Mouse (Mus musculus) embryo, embryonic 11 days (tissue): ENCODE measurements around the gene F2.
"Not testable (repeated sequence)": the region's sequence is repeated elsewhere in the genome, so short reads cannot be mapped to it uniquely, and the experiment has no call there.

Experiments used
- DNase-seq: peaks from one replicate; pipeline ENCODE4 v3.0.0-alpha.2; 2015

Gene F2

GRCm38 (mm10) chr2:91645811-91646210 lies 9.6 kb upstream of the F2 start:
- DNase-seq: no peak

- no peak for DNase-seq
Measured at GRCm38 (mm10) chr2:91645354-91645753, 9.1 kb upstream of the F2 start.

GRCm38 (mm10) chr2:91644021-91644420 lies 7.8 kb upstream of the F2 start:
- DNase-seq: no peak

DNA sequence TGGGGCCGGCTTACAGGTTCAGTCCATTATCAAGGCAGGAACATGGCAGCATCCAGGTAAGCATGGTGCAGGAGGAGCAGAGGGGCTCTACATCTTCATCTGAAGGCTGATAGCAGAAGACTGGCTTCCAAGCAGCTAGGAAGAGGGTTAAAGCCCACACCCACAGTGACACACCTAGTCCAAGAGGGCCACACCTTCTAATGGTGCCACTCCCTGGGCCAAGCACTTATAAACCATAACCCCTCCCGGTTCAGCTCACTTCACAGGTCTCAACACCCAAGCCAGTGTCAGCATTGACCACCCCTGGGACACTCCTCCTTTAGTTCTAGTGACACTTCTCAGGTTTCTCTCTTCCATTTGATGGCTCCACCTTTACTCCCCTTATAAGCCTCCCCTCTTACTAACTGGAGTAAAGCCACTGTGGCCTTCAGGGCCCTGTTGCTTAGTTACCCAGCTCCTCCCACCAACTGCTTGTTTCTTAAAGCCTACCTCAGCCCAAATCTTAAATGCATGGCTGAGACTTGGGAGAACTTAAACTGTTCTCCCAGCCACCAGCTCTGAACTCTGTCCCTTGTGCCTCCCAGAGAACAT lies 6.7 kb upstream of the F2 start:
- no peak for DNase-seq

DNA sequence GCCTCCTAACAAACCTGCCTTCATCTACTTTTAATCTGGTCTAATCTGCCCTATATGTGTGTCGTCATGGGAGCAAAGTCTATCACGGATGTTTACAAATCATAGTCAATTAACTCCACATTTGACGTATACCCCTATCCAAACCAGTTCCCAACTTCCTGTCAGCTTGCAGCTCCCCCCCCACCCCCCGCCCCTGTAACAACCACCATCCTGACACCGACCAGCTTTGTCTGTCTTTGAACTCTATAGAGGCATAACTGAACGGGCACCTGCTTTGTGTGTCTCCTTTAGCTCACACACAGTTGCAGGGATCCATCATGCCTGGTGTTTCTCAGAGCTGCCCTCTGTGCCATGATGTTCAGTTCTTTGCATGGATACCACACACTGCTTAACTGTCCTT lies 2.7 kb upstream of the F2 start:
- no peak for DNase-seq

- no peak for DNase-seq
Measured at GRCm38 (mm10) chr2:91636727-91637338, 619 bp upstream of the F2 start.

DNA sequence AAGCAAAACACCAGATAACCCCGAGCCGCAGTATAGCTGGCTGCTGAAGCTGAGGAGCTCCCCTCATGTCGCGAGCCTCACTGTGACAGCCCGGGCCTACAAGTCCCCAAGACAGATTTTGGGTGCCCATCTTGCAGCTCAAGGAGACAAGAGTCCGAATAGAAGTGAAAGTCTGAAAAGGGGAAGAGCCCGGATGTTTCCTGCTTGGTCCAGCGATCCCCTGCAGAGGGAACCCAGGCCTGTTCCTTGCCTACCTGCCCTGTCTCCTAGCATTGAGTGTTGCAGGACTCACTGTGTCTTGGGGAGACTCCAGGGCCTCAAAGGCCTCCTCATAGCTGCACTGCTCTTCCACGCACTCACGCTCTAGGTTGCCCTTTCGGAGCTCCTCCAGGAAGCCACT lies 728 bp downstream of the F2 start:
- DNase-seq: no peak

DNA sequence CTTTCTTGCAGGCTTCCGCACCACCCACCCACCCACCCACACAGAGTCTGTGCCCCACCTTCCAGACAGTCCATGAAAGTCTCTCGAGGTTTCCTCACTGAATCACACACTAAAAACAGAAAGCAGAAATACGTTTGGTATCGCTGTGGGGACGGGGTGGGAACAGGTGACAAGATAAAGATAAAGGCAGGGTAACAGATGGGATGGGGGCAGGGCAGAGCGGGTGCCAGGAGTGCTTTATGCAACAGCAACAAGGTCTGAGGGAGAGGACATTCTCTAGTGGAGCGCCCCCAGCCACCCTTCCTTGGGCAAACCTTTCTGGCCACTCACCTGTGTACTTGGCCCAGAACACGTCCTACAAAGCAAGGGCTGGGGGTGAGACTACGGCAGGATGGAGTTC lies 1.4 kb downstream of the F2 start:
- DNase-seq: no peak

DNA sequence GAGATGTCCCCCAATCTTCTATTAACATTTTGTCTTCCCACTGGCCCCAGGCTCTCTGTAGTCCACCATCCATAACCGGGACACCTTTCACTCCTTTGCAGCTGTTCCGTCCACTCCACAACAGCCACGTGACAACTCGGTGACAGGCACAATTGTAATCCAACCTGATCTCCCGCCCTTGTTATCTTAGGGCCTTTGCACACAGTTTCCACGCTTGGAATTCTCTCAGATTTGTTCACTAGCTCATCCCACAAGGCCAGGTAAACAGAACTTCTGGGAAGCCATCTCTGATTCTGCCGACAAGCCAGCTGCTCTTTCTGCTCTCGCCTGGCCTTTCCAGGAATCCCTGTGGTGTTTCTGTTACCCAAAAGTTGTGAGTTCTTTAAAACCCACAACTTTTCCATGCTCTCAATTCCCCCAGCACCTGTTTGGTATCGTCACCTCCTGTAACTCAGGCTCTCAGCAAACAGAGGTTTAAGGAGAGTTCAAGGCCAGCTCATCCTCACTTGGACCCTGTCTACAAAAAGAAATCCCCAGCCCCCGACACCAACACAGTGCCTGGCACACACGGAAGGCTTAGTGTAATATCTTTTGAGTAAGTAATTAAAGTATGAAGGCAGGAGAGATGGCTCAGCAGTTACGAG lies 2.8 kb downstream of the F2 start:
- no peak for DNase-seq

DNA sequence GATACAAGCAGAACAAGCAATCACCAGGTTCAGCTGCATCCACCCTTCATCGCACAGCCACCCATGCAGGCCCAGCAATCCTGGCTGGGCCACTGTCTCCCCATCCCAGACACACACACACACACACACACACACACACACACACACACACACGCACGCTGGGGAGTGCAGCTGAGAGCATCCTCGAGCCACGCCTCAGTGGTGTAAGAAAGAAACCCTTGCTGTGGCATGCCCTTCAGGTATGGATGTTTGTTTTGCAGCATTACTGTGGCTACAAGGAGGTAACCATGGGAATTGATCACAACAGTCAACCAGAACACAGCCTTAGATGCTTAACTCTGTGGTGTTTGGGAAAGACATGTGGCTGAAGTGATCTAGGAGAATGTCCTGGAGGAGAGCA lies 3.9 kb downstream of the F2 start:
- no peak for DNase-seq

DNA sequence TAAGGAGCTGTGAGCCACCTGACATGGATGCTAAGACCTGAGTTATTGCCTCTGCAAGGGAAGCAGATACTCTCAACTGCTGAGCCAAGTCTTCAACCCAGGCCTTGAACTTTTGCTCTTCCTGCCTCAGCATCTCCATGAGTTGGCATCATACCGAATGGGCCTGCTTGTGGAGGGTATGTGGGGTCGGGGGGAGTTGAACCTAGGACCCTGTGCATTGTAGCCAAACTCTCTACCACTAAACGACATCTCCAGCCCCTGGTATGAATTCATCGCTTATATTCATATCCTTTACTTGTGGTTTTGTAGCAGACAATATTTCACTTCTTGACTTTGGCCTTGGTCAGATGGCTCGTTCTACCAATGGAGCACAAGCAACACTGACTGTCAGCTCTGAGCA lies 4.4 kb downstream of the F2 start:
- DNase-seq: no peak

- no peak for DNase-seq
Measured at GRCm38 (mm10) chr2:91630384-91630783, 5.8 kb downstream of the F2 start.

DNA sequence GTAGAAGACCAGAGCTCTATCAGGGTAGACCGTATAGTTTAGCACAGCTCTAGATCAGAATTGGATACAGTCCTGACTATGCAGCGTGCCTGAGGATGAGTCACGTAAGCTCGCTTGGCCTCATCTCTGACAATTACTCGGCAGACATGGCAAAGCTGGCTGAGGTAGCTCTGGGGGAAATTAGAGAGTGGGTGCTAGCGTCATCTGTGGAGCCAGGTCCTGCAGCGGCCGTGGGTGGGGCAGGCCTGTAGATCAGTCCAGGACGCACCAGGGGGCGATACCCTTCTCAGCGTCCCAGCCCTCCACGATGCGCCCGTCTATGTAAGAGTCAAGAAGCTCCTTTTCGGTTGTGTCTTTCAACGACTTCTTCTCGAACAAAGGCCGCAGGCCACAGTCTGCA lies 6.5 kb downstream of the F2 start:
- no peak for DNase-seq

DNA sequence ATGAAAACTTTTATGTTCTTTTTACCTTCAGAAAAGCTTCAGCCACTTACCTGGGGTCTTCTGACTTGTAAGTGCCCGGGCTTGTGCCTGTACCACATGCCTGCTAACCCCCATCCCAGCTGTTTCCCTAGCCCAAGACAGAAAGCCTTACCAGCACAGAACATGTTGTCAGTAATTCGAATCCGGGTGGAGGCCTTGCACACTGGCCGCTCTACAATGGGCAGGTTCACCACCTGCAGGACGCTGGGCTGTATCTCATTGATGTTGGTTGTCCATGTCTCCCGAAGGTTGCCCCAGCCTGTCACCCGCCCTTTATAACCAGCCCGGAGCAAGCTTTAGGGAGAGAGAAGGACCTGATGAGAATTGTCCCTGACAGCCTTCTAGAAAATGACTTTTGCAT lies 8.0 kb downstream of the F2 start:
- no peak for DNase-seq

GRCm38 (mm10) chr2:91627486-91627885 lies 8.7 kb downstream of the F2 start:
- no peak for DNase-seq

DNA sequence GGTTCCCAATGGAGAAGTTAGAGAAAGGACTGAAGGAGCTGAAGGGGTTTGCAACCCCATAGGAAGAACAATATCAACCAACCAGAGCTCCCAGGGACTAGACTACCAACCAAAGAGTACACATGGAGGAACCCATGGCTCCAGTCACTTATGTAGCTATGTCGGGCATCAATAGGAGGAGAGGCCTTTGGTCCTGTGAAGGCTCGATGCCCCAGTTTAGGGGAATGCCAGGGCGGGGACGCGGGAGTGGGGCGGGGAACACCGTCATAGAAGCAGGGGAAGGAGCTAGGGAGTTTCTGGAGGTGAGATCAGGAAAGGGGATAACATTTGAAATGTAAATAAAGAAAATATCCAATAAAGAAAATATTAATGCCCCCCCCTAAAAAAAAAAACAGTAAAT lies 12.8 kb downstream of the F2 start:
- DNase-seq: not testable (repeated sequence)

DNA sequence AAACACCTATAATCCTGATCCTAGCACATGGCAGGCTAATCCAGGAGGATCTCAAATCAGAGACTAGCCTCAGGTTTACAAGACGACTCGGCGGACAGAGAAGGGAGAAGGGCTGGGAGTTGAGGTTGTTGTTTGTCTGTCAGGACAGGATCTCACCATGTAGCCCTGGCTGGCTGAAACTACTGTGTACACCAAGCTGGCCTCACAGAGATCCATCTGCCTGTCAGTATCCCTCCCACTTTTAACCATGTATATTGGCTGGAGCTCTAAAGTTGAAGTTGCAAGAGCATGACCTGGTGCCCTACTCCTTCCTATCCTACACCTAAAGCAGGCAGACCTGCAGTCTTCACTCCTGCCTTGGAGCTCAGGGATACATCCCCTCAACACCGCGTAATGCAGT lies 13.9 kb downstream of the F2 start:
- no peak for DNase-seq

- not testable (repeated sequence) for DNase-seq
Measured at GRCm38 (mm10) chr2:91609370-91609769, 26.8 kb downstream of the F2 start.

- DNase-seq: no peak
Measured at GRCm38 (mm10) chr2:91602389-91602788, 33.8 kb downstream of the F2 start.

DNA sequence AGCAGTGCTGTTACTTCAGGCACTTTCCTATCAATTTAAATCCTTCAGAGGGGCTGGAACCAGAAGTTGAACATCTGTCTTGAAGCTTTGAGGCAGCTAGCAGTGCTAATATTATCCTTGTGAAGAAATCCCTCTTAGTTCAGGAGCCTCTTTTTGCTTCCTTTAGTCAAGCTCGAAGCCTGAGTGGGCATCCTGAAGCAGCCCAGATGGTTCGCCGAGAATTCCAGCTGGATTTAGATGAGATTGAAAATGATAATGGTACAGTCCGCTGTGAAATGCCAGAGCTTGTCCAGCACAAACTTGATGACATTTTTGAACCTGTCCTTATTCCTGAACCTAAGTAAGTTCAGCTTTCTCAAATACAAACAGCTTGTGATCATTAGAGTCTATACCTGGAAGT lies 35.7 kb downstream of the F2 start:
- DNase-seq: no peak

GRCm38 (mm10) chr2:91586242-91586641 lies 50.0 kb downstream of the F2 start:
- no peak for DNase-seq

DNA sequence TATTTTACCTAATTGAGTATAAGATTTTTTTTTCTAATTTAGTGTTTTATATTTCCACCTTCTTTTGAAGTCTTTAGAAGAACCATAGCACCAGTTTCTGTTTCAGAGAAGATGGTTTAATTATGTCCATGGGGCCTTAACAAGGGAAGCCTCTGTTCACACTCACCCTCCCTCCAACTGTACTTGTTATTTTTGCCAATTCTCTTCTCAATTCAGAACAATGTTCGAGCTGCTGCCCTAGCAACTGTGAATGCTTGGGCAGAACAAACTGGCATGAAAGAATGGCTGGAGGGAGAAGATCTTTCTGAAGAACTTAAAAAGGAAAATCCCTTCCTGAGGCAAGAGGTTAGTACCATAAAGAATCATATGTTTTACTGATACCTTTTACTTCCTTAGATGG lies 55.3 kb downstream of the F2 start:
- no peak for DNase-seq
